Mouse (Mus musculus) liver, embryonic 16.5 days (tissue): ENCODE results near the gene U2af2. TPM values are rescaled to one million over a fixed set of nuclear protein-coding genes. Genes with fewer than 3 reads are reported as not detected.

Source experiments
- ATAC-seq: fragments of 200-750 bp; cut with Nextera tagmentation; 2 replicates; pipeline ENCODE4 v1.8.0; 2017; ENCODE audit warnings: low read depth, mild to moderate bottlenecking, moderate number of reproducible peaks, moderate library complexity
- H3K27ac ChIP-seq: fragments of 300-500 bp; sonication (generic); 2 replicates; pipeline ENCODE4 v1.5.1; 2014; ENCODE audit warnings: mild to moderate bottlenecking, low read length
- H3K27me3 ChIP-seq: fragments of 300-500 bp; sonication (generic); 2 replicates; pipeline ENCODE4 v1.6.1; 2014; ENCODE audit warnings: low read depth, low read length, mixed read lengths; ENCODE audit not compliant: control insufficient read depth, insufficient read depth
- H3K36me3 ChIP-seq: fragments of 300-500 bp; sonication (generic); 2 replicates; pipeline ENCODE4 v1.6.1; 2014; ENCODE audit warnings: mild to moderate bottlenecking; ENCODE audit not compliant: control insufficient read depth, insufficient read depth
- H3K4me1 ChIP-seq: fragments of 300-500 bp; sonication (generic); 2 replicates; pipeline ENCODE4 v1.6.1; 2014; ENCODE audit warnings: low read depth, low read length, mixed read lengths; ENCODE audit not compliant: control insufficient read depth
- H3K4me2 ChIP-seq: fragments of 300-500 bp; sonication (generic); 2 replicates; pipeline ENCODE4 v1.6.1; 2014; ENCODE audit warnings: low read depth, low read length, mixed read lengths
- H3K4me3 ChIP-seq: fragments of 300-500 bp; sonication (generic); 2 replicates; pipeline ENCODE4 v1.5.1; 2014; ENCODE audit warnings: low read depth, mild to moderate bottlenecking, low read length
- H3K9ac ChIP-seq: fragments of 300-500 bp; sonication (generic); 2 replicates; pipeline ENCODE4 v1.6.1; 2014; ENCODE audit warnings: low read depth, low read length
- H3K9me3 ChIP-seq: fragments of 300-500 bp; sonication (generic); replicated peaks from 2 replicates; pipeline ENCODE4 v1.6.1; 2016; ENCODE audit warnings: low read length; ENCODE audit not compliant: control insufficient read depth
- WGBS: fragments of 180-500 bp; shearing (Covaris S2); extraction: QIAGEN DNeasy Blood & Tissue Kit; methylation state at CpG from one replicate; pipeline ENCODE4 v1.1.7; 2014; ENCODE audit not compliant: insufficient replicate concordance; 5-methylcytosine and 5-hydroxymethylcytosine counted together
- polyA plus RNA-seq: library from polyadenylated mRNA; unstranded; fragments of >200 nt; fragmentation: Nextera tagmentation; extraction: Ambion mirVana; gene quantifications from 2 replicates; pipeline ENCODE4 v1.2.1, GENCODE M21; 2015

Gene U2af2
- polyA plus RNA-seq, 1 experiment from 2014 or later, result 48.2 TPM

DNA sequence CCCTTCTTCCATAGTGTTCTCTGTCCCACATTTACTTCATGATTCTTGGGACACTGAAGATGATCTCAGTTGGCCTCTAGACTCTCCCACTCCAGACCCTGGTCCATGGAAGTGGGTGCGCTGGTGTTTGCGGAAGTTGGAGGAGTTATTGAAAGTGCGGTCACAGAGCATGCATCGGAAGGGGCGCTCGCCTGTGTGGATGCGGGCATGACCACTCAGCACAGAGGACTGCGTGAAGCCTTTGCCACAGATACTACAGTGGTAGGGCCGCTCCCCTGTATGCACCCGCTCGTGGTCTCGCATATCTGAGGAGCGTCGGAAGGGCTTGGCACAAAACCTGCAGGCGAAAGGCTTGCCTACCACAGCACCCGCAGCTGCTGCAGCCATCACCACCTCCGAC, 26.3 kb upstream of the U2af2 start:
- no peak overlapping the region for H3K4me3 ChIP-seq
- H3K9ac ChIP-seq, result no peak overlapping the region
- H3K4me1 ChIP-seq, result peaks cover 14% of the 10 kb centered on the region
- H3K9me3 ChIP-seq, result peaks cover 12% of the 10 kb centered on the region
- H3K36me3 ChIP-seq, result peaks cover 20% of the 10 kb centered on the region
- no peak for ATAC-seq
- no peak overlapping the region for H3K4me2 ChIP-seq
- no peak overlapping the region for H3K27ac ChIP-seq
- no peaks in the 10 kb centered on the region for H3K27me3 ChIP-seq
- WGBS, result 90% methylated on average over 17 of the region's 17 CpGs

DNA sequence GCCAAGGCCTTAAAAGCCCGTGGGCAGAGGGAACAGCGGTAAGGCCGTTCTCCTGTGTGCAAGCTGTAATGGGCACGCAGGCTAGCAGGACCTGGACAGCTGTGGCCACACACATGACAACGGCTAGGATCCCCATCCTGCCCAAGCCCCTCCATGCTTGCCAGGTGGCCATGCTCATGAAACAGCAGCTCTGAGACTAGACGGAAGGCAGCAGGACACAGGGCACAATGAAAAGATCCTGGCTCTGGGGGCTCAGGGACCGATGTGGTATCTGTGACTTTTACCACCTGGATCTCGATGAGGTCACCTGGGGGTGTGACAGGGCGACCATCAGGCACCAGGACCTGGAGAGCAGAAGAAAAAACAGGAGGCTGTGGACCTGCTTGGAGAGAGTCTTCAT, 25.8 kb upstream of the U2af2 start:
- H3K36me3 ChIP-seq, result peaks cover 15% of the 10 kb centered on the region
- WGBS, result 81% methylated on average over 9 of the region's 9 CpGs

DNA sequence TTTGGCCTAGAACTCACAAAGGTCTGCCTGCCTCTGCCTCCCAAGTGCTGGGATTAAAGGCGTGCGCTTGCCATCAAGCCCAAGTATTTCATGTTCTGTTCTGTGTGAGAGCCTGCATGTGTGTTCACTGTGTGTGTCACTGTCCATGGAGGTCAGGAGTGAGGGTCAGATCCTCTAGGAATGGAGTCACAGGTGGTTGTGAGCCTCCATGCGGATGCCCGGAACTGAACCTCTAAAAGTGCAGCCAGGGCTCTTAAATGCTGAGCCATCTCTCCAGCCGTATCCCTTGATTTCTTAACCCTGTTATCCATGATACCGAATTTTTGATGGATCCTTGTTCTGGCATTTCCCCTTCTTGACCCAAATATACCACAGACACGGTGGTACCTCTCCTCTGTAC, 24.9 kb upstream of the U2af2 start:
- Histone ChIP-seq H3K36me3 (peaks cover 6% of the 10 kb centered on the region), H3K9me3 (no peaks in the 10 kb centered on the region), H3K4me2 (no peak overlapping the region), H3K27ac (no peak overlapping the region), H3K27me3 (no peaks in the 10 kb centered on the region), H3K4me1 (peaks cover 14% of the 10 kb centered on the region), H3K4me3 (no peak overlapping the region), H3K9ac (no peak overlapping the region)
- WGBS, result 83% methylated on average over 7 of the region's 7 CpGs
- ATAC-seq, result no peak

More for the DNA sequence above, 25.8 kb upstream of the U2af2 start:
- Histone ChIP-seq H3K4me1 (peaks cover 14% of the 10 kb centered on the region), H3K27me3 (no peaks in the 10 kb centered on the region), H3K27ac (no peak overlapping the region), H3K4me3 (no peak overlapping the region), H3K4me2 (no peak overlapping the region), H3K9ac (no peak overlapping the region), H3K9me3 (peaks cover 7% of the 10 kb centered on the region)
- no peak for ATAC-seq

DNA sequence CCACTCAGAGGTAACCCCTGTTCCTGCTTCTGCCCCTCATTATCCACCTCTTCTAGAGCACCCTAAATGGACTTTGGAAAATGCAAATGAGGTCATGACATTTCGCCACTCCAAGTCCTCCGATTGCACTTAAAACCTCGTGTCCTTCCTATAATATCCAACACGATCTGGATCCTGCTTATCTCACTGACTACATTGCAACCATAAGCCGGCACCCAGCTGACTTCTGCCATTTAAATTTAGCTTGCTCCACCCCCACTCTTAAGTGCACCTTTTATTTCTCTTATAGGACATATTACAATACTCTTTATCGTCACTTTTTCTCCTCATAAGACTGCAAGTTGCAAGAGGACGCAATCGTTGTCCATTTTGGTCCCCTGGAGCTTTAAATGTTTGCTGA, 24.5 kb upstream of the U2af2 start:
- peaks cover 14% of the 10 kb centered on the region for H3K4me1 ChIP-seq
- ATAC-seq, result no peak
- no peak overlapping the region for H3K9ac ChIP-seq
- WGBS, result 59% methylated on average over 8 of the region's 8 CpGs
- H3K9me3 ChIP-seq, result no peaks in the 10 kb centered on the region
- peaks cover 3% of the 10 kb centered on the region; the same call in 1 of the 2 replicates for H3K36me3 ChIP-seq
- H3K27ac ChIP-seq, result peak overlapping the region; percentile 95; the same call in 1 of the 2 replicates
- H3K4me3 ChIP-seq, result peak overlapping the region; percentile 88
- H3K27me3 ChIP-seq, result no peaks in the 10 kb centered on the region
- peak overlapping the region; percentile 78 for H3K4me2 ChIP-seq

DNA sequence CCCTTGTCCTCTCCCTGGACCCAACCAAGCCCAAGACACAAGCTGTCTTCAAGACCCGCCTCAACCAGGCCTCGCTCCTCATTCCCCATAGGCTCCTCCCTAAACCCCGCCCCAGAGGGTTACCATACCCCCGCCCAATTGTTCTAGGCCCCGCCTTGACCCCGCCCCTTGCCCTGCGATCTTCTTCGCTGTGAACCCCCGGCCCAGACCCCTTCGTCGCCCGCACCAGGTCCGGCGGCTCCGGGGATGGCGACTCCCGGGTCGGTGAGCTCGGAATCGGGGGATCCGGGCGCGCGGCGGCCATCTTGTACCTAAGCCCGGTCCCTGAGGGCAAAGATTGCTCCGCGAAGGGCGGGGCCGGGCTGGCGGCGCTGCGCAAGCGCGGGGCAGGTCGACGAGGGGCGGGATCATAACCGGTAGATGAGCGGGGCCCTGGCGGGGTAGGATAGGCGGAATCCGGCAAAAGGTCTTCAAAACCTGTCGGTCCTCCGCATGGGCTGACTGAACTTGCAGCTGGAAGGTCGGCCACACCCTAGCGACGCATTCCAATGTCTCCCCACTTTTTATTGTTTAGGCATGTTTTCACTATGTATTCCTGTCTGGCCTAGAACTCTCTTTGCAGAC, 23.7 kb upstream of the U2af2 start, which contains the start of gene Zfp784:
Zfp784 (minus strand) TSS at position 338 of the 624 bp plus-strand sequence.
- under 1% methylated on average over 48 of the region's 48 CpGs for WGBS
- Histone ChIP-seq H3K36me3 (no peaks in the 10 kb centered on the region), H3K9me3 (no peaks in the 10 kb centered on the region), H3K4me1 (peaks cover 14% of the 10 kb centered on the region), H3K27ac (peak within 1 kb of the TSS; percentile 95), H3K27me3 (no peaks in the 10 kb centered on the region), H3K9ac (peak within 1 kb of the TSS; percentile 88), H3K4me3 (peak within 1 kb of the TSS; percentile 88), H3K4me2 (peak within 1 kb of the TSS; percentile 78)
- ATAC-seq, result peak; percentile 99

DNA sequence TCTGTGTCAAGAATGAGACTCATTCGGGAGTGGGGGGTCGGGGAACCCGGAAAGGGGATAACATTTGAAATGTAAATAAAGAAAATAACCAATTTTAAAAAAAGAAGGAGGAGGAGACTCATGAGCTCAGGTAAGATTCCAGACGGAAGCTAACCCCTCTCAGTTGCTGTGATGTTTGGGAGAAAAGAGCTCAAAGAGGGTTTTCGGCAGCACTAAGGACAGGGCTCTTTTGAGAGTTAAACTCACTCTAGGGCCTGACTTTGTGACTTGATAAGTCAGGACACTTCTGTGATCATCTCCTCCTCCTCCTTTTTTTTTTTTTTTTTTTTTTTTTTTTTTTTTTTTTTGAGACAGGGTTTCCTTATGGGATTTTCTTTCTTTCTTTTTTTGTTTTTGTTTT, 23.0 kb upstream of the U2af2 start:
- H3K36me3 ChIP-seq, result no peaks in the 10 kb centered on the region
- ATAC-seq, result no peak
- H3K27me3 ChIP-seq, result no peaks in the 10 kb centered on the region
- H3K4me2 ChIP-seq, result peak overlapping the region; percentile 78
- peaks cover 14% of the 10 kb centered on the region for H3K4me1 ChIP-seq
- peak overlapping the region; percentile 95 for H3K27ac ChIP-seq
- H3K4me3 ChIP-seq, result peak overlapping the region; percentile 88
- no peaks in the 10 kb centered on the region for H3K9me3 ChIP-seq
- peak overlapping the region; percentile 88 for H3K9ac ChIP-seq
- WGBS, result 22% methylated on average over 5 of the region's 5 CpGs

DNA sequence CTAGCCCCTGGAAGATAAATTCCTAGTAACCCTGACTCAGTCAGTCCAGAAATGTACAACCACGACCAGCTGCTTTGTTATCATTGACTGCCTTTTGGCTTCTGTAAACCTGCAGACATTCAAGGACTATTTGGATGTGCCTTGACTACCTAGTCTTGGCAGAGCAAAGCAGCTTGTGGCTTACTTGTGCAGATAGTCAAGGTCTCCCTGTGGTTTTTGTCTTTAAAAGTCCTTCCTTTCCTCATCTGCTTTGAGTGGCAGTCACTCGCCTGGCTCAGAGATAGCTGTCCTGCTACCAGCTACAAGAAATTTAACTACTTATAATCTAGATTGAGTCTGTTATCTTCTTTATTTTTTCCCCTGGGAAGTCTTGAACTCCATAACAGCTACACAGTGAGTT, 17.0 kb upstream of the U2af2 start:
- no peak overlapping the region for H3K9ac ChIP-seq
- H3K36me3 ChIP-seq, result no peaks in the 10 kb centered on the region
- no peak overlapping the region for H3K4me2 ChIP-seq
- no peak overlapping the region for H3K27ac ChIP-seq
- 25% methylated on average over 2 of the region's 2 CpGs for WGBS
- H3K9me3 ChIP-seq, result no peaks in the 10 kb centered on the region
- ATAC-seq, result no peak
- H3K4me1 ChIP-seq, result no peaks in the 10 kb centered on the region
- H3K4me3 ChIP-seq, result no peak overlapping the region
- H3K27me3 ChIP-seq, result peaks cover 14% of the 10 kb centered on the region

DNA sequence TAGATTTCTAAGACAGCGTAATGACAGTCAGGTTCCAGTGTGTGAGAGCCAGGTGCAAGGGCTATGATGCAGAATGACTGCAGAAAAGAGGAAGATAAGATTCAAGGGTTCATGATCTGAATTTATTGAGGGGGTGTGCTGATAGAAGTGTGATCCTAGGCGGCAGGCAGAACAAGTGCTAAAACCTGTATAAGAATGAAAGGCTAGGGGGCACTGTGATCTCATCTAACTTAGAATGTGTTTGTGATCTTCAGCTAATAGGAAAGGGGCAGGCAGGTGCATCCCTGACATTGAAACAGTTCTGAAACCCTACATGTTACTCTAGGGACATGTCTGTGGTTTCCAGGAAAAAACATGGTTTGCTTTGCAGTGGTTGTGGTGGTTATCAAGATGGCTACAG, 15.8 kb upstream of the U2af2 start:
- 59% methylated on average over 2 of the region's 2 CpGs for WGBS
- Histone ChIP-seq H3K27ac (no peak overlapping the region), H3K4me2 (no peak overlapping the region), H3K9ac (no peak overlapping the region), H3K27me3 (peaks cover 25% of the 10 kb centered on the region), H3K4me1 (no peaks in the 10 kb centered on the region), H3K36me3 (no peaks in the 10 kb centered on the region), H3K4me3 (no peak overlapping the region), H3K9me3 (no peaks in the 10 kb centered on the region)
- no peak for ATAC-seq

DNA sequence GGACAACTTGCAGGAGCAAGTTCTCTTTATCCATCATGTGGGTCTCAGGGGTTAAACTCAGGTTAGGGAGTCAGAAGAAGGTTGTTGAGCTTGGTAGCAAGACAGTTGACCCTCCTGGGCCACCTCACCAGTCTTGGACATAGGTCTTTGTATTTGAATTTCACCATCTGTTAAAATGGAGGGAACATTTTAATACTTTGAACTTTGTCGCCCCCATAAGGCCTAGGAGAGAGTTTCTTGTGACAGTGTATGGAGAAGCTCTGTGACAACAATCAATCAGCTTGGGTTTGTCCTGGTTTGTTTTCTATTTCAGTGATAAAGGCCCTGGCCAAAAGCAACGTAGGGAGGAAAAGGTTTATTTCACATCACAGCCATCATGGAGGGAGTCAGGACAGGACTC, 14.6 kb upstream of the U2af2 start:
- no peak overlapping the region for H3K4me3 ChIP-seq
- no peak overlapping the region for H3K27ac ChIP-seq
- peaks cover 37% of the 10 kb centered on the region for H3K27me3 ChIP-seq
- no peaks in the 10 kb centered on the region for H3K36me3 ChIP-seq
- no peak overlapping the region for H3K9ac ChIP-seq
- H3K9me3 ChIP-seq, result no peaks in the 10 kb centered on the region
- WGBS, result 12% methylated on average over 2 of the region's 2 CpGs
- H3K4me1 ChIP-seq, result peaks cover 4% of the 10 kb centered on the region
- no peak overlapping the region for H3K4me2 ChIP-seq
- ATAC-seq, result no peak
